Mouse (Mus musculus) embryonic fibroblast, embryonic 13.5 days (primary cell): ENCODE results near the gene Prkar1b. TPM values are rescaled to one million over a fixed set of nuclear protein-coding genes. Genes with fewer than 3 reads are reported as not detected.
A peak's percentile ranks its signal among the peaks of the same experiment; 100 is the strongest.

ENCODE experiments used
- H3K27ac ChIP-seq: 2 replicates; pipeline ENCODE4 v1.5.1; 2012; ENCODE audit warnings: low read length, control low read depth, inconsistent platforms; ENCODE audit not compliant: insufficient read depth
- H3K4me1 ChIP-seq: 2 replicates; pipeline ENCODE4 v1.6.1; 2011; ENCODE audit warnings: low read length; ENCODE audit not compliant: control insufficient read depth, insufficient read depth
- H3K4me3 ChIP-seq: 2 replicates; pipeline ENCODE4 v1.5.1; 2011; ENCODE audit warnings: mild to moderate bottlenecking, control low read depth, low read length; ENCODE audit not compliant: insufficient read depth
- CTCF ChIP-seq: IDR thresholded peaks from 2 replicates; pipeline ENCODE4 v1.5.1; 2011; ENCODE audit warnings: mild to moderate bottlenecking, control low read depth, low read length, moderate library complexity, borderline replicate concordance; ENCODE audit not compliant: insufficient read depth
- POLR2A ChIP-seq: IDR thresholded peaks from 2 replicates; pipeline ENCODE4 v1.6.1; 2011; ENCODE audit warnings: low read depth, mild to moderate bottlenecking, control low read depth, low read length, moderate library complexity
- polyA plus RNA-seq: library from polyadenylated mRNA; stranded (reverse); fragments of >200 nt; gene quantifications from 2 replicates; pipeline ENCODE4 v1.2.4, GENCODE M21; 2011; ENCODE audit warnings: low read depth; ENCODE audit not compliant: missing spikeins, insufficient read length

The Prkar1b gene
- polyA plus RNA-seq, 1 experiment = 20.4 TPM

GRCm38 (mm10) chr5:138996322-138997073, 153.3 kb downstream of the Prkar1b start:
- Histone ChIP-seq H3K4me1 (peaks cover 3% of the 10 kb centered on the region; the same call in 1 of the 2 replicates), H3K27ac (no peak overlapping the region), H3K4me3 (peak overlapping the region; percentile 46; the same call in 1 of the 2 replicates)
- TF ChIP-seq POLR2A (no peak), CTCF (peak; percentile 51; the same call in 1 of the 2 replicates)

GRCm38 (mm10) chr5:138995721-138996311, 154.0 kb downstream of the Prkar1b start:
- H3K27ac ChIP-seq = peak overlapping the region; percentile 83
- H3K4me1 ChIP-seq = peaks cover 3% of the 10 kb centered on the region; the same call in 1 of the 2 replicates
- peak overlapping the region; percentile 46 for H3K4me3 ChIP-seq
- peak; percentile 48; the same call in 1 of the 2 replicates for TF ChIP-seq POLR2A
- no peak for TF ChIP-seq CTCF

GRCm38 (mm10) chr5:138994786-138995720, 154.7 kb downstream of the Prkar1b start:
- Histone ChIP-seq H3K4me3 (peak overlapping the region; percentile 85), H3K27ac (peak overlapping the region; percentile 83), H3K4me1 (peaks cover 3% of the 10 kb centered on the region; the same call in 1 of the 2 replicates)
- TF ChIP-seq POLR2A (peak; percentile 71), CTCF (no peak)

GRCm38 (mm10) chr5:138994108-138994785, 155.6 kb downstream of the Prkar1b start:
- Histone ChIP-seq H3K4me1 (peaks cover 7% of the 10 kb centered on the region; the same call in 1 of the 2 replicates), H3K27ac (peak overlapping the region; percentile 63), H3K4me3 (peak overlapping the region; percentile 85)
- TF ChIP-seq POLR2A (no peak; the same call in 1 of the 2 replicates), CTCF (no peak)

- Histone ChIP-seq H3K4me3 (peak overlapping the region; percentile 85), H3K27ac (peak overlapping the region; percentile 76), H3K4me1 (peaks cover 13% of the 10 kb centered on the region; the same call in 1 of the 2 replicates)
- no peak for TF ChIP-seq CTCF
These were observed 156.3 kb downstream of the Prkar1b start for GRCm38 (mm10) chr5:138993371-138994107.

- Histone ChIP-seq H3K4me1 (peaks cover 11% of the 10 kb centered on the region; the same call in 1 of the 2 replicates), H3K4me3 (peak overlapping the region; percentile 85), H3K27ac (peak overlapping the region; percentile 76)
- TF ChIP-seq POLR2A (peak; percentile 47; the same call in 1 of the 2 replicates), CTCF (no peak)
These were observed 157.0 kb downstream of the Prkar1b start for GRCm38 (mm10) chr5:138992611-138993370.

- no peak for TF ChIP-seq POLR2A
- no peak for TF ChIP-seq CTCF
- H3K4me1 ChIP-seq = peaks cover 10% of the 10 kb centered on the region; the same call in 1 of the 2 replicates
- H3K4me3 ChIP-seq = no peak overlapping the region
- no peak overlapping the region for H3K27ac ChIP-seq
These were observed 158.1 kb downstream of the Prkar1b start for GRCm38 (mm10) chr5:138991734-138992133.
